Mouse (Mus musculus) G1E (cell line): ENCODE measurements around the gene Ormdl2. TPM values are rescaled to one million over a fixed set of nuclear protein-coding genes. Genes with fewer than 3 reads are reported as not detected.

Source experiments
- ATAC-seq: 2 replicates; pipeline ENCODE4 v1.8.0; 2016; ENCODE audit warnings: mild to moderate bottlenecking; ENCODE audit not compliant: insufficient number of reproducible peaks, poor library complexity, low FRiP score, severe bottlenecking; ENCODE audit errors: extremely low read depth
- DNase-seq: peaks from one replicate; pipeline ENCODE4 v3.0.0; 2012; ENCODE audit warnings: low spot score
- H3K27me3 ChIP-seq: 2 replicates; pipeline ENCODE4 v1.6.1; 2012; ENCODE audit warnings: mild to moderate bottlenecking, low read length, inconsistent platforms; ENCODE audit not compliant: insufficient read depth
- H3K36me3 ChIP-seq: replicated peaks from 2 replicates; pipeline ENCODE3; 2012; ENCODE audit warnings: mild to moderate bottlenecking, inconsistent platforms
- H3K4me1 ChIP-seq: 2 replicates; pipeline ENCODE4 v1.6.1; 2012; ENCODE audit warnings: low read depth, low read length, inconsistent platforms, mixed read lengths; ENCODE audit not compliant: insufficient read depth
- H3K4me3 ChIP-seq: 2 replicates; pipeline ENCODE4 v1.5.1; 2012; ENCODE audit warnings: low read depth, mild to moderate bottlenecking, inconsistent platforms, low read length, moderate library complexity, mixed read lengths
- H3K9me3 ChIP-seq: replicated peaks from 2 replicates; pipeline ENCODE4 v1.6.1; 2012; ENCODE audit warnings: inconsistent platforms
- CTCF ChIP-seq: IDR thresholded peaks from 2 replicates; pipeline ENCODE4 v1.5.1; 2012; ENCODE audit warnings: low read depth, low read length, inconsistent platforms, mixed read lengths
- GATA1 ChIP-seq: IDR thresholded peaks from 2 replicates; pipeline ENCODE4 v1.6.1; 2012; ENCODE audit warnings: borderline replicate concordance, low read length, inconsistent platforms, mixed read lengths
- GATA2 ChIP-seq: IDR thresholded peaks from 2 replicates; pipeline ENCODE4 v1.6.1; 2012; ENCODE audit warnings: low read depth, low read length, inconsistent platforms, borderline replicate concordance
- POLR2AphosphoS5 ChIP-seq: IDR thresholded peaks from 2 replicates; pipeline ENCODE4 v1.6.1; 2012; ENCODE audit warnings: low read depth, low read length, inconsistent platforms; ENCODE audit not compliant: insufficient replicate concordance
- TAL1 ChIP-seq: conservative IDR thresholded peaks from 2 replicates; pipeline ENCODE4 v1.6.1; 2012; ENCODE audit warnings: low read depth, low read length, inconsistent platforms, mixed read lengths
- polyA plus RNA-seq: library from polyadenylated mRNA; stranded (reverse); fragments of >175 nt; gene quantifications from 2 replicates; pipeline ENCODE4 v1.2.3, GENCODE M21; 2012
- total RNA-seq, 2 experiments: library from RNA; stranded (forward) in 1 of 2; stranded (reverse) in 1 of 2; fragments of 200-1000 nt in 1 of 2; fragments of >200 nt in 1 of 2; fragmentation: Nextera tagmentation in 1 of 2; gene quantifications; 2 replicates each; pipeline ENCODE4 v1.2.3; 2014 to 2017

Gene Ormdl2
- total and polyA plus RNA-seq, 3 experiments, result 21.9 to 132 (median 31.9) TPM

GRCm38 (mm10) chr10:128848426-128848825 lies 27.0 kb upstream of the Ormdl2 start:
- Histone ChIP-seq H3K27me3 (no peaks in the 10 kb centered on the region), H3K36me3 (peaks cover 77% of the 10 kb centered on the region), H3K4me1 (peaks cover 14% of the 10 kb centered on the region), H3K4me3 (no peak overlapping the region), H3K9me3 (no peaks in the 10 kb centered on the region)
- DNase-seq, result no peak
- TF ChIP-seq GATA2, result no peak
- no peak for TF ChIP-seq POLR2AphosphoS5
- no peak for TF ChIP-seq GATA1
- no peak for TF ChIP-seq TAL1
- no peak for TF ChIP-seq CTCF
- no peak for ATAC-seq

- ATAC-seq (no peak), DNase-seq (no peak)
- Histone ChIP-seq H3K4me3 (no peak overlapping the region), H3K9me3 (no peaks in the 10 kb centered on the region), H3K4me1 (peaks cover 14% of the 10 kb centered on the region), H3K27me3 (no peaks in the 10 kb centered on the region), H3K36me3 (peaks cover 83% of the 10 kb centered on the region)
- TF ChIP-seq POLR2AphosphoS5 (no peak), CTCF (no peak), GATA1 (no peak), TAL1 (no peak), GATA2 (no peak)
Observed at GRCm38 (mm10) chr10:128846664-128847063, 25.2 kb upstream of the Ormdl2 start.

GRCm38 (mm10) chr10:128845516-128845915 lies 24.1 kb upstream of the Ormdl2 start:
- DNase-seq, result no peak
- TF ChIP-seq POLR2AphosphoS5, result no peak
- no peak for TF ChIP-seq GATA2
- no peak for TF ChIP-seq GATA1
- no peak for TF ChIP-seq CTCF
- no peak for TF ChIP-seq TAL1
- Histone ChIP-seq H3K9me3 (no peaks in the 10 kb centered on the region), H3K27me3 (no peaks in the 10 kb centered on the region), H3K4me3 (no peak overlapping the region), H3K36me3 (peaks cover 86% of the 10 kb centered on the region), H3K4me1 (peaks cover 14% of the 10 kb centered on the region)
- no peak for ATAC-seq

GRCm38 (mm10) chr10:128843260-128843659 lies 21.8 kb upstream of the Ormdl2 start:
- ATAC-seq (no peak), DNase-seq (no peak)
- H3K27me3 ChIP-seq, result no peaks in the 10 kb centered on the region
- no peaks in the 10 kb centered on the region for H3K9me3 ChIP-seq
- TF ChIP-seq GATA2 (no peak), POLR2AphosphoS5 (no peak), CTCF (no peak), TAL1 (no peak), GATA1 (no peak)
- H3K4me3 ChIP-seq, result no peak overlapping the region
- peaks cover 5% of the 10 kb centered on the region; the same call in 1 of the 2 replicates for H3K4me1 ChIP-seq
- peaks cover 85% of the 10 kb centered on the region for H3K36me3 ChIP-seq

GRCm38 (mm10) chr10:128840612-128841011 lies 19.2 kb upstream of the Ormdl2 start:
- no peak overlapping the region for H3K4me3 ChIP-seq
- H3K9me3 ChIP-seq, result no peaks in the 10 kb centered on the region
- peaks cover 2% of the 10 kb centered on the region; the same call in 1 of the 2 replicates for H3K4me1 ChIP-seq
- no peak for TF ChIP-seq TAL1
- no peak for TF ChIP-seq GATA2
- no peak for TF ChIP-seq GATA1
- TF ChIP-seq CTCF, result no peak
- TF ChIP-seq POLR2AphosphoS5, result no peak
- DNase-seq, result no peak
- H3K27me3 ChIP-seq, result no peaks in the 10 kb centered on the region
- no peak for ATAC-seq
- peaks cover 85% of the 10 kb centered on the region for H3K36me3 ChIP-seq

- Histone ChIP-seq H3K27me3 (no peaks in the 10 kb centered on the region), H3K4me3 (no peak overlapping the region), H3K9me3 (no peaks in the 10 kb centered on the region), H3K4me1 (peaks cover 2% of the 10 kb centered on the region; the same call in 1 of the 2 replicates), H3K36me3 (peaks cover 85% of the 10 kb centered on the region)
- no peak for DNase-seq
- no peak for TF ChIP-seq GATA1
- TF ChIP-seq TAL1, result no peak
- no peak for TF ChIP-seq POLR2AphosphoS5
- TF ChIP-seq GATA2, result no peak
- TF ChIP-seq CTCF, result no peak
- ATAC-seq, result no peak
Observed at GRCm38 (mm10) chr10:128839434-128839833, 18.0 kb upstream of the Ormdl2 start.

GRCm38 (mm10) chr10:128837400-128837799 lies 16.0 kb upstream of the Ormdl2 start:
- Histone ChIP-seq H3K4me3 (no peak overlapping the region), H3K36me3 (peaks cover 88% of the 10 kb centered on the region), H3K27me3 (no peaks in the 10 kb centered on the region), H3K9me3 (no peaks in the 10 kb centered on the region), H3K4me1 (peaks cover 2% of the 10 kb centered on the region; the same call in 1 of the 2 replicates)
- DNase-seq (no peak), ATAC-seq (no peak)
- no peak for TF ChIP-seq GATA2
